Mouse (Mus musculus): ENCODE results near the gene Irf2bp1.

- TF ChIP-seq GATA1 (IDR thresholded peaks at IDR 0.05; ENCODE audit: borderline replicate concordance, low read length) (no peak), FLI1 (IDR thresholded peaks at IDR 0.05; ENCODE audit: low read length) (no peak)
Measured at GRCm38 (mm10) chr7:19010581-19010980, 6.7 kb downstream of the Irf2bp1 start.
